Mouse (Mus musculus): ENCODE results near the gene Gdpd4. TPM values are rescaled to one million over a fixed set of nuclear protein-coding genes. Genes with fewer than 3 reads are reported as not detected.

Gene Gdpd4
- polyA plus RNA-seq, 1 experiment from 2014 or later, result not detected

Other genes starting within 250 kb of the Gdpd4 start
- 213 and 217 TPM in 2 replicates for gene Clns1a, start 223.3 kb upstream of the Gdpd4 start, polyA plus RNA-seq (2015; fragmentation: Nextera tagmentation; extraction: Ambion mirVana)
- 8.7 and 11.5 TPM in 2 replicates for gene Aqp11, start 181.7 kb upstream of the Gdpd4 start, polyA plus RNA-seq (2015; fragmentation: Nextera tagmentation; extraction: Ambion mirVana)
- gene Pak1, start 131.4 kb upstream of the Gdpd4 start, polyA plus RNA-seq (2015; fragmentation: Nextera tagmentation; extraction: Ambion mirVana), result 147 TPM in 2 replicates
- gene Myo7a, start 199.6 kb downstream of the Gdpd4 start, polyA plus RNA-seq (2015; fragmentation: Nextera tagmentation; extraction: Ambion mirVana), result 17.9 and 18.1 TPM in 2 replicates
- gene Omp, start 225.5 kb downstream of the Gdpd4 start, polyA plus RNA-seq (2015; fragmentation: Nextera tagmentation; extraction: Ambion mirVana), result 0.66 and 0.84 TPM in 2 replicates